Mouse (Mus musculus) adrenal gland, postnatal 36 days (tissue): ENCODE measurements around the gene Obox2. TPM values are rescaled to one million over a fixed set of nuclear protein-coding genes. Genes with fewer than 3 reads are reported as not detected.
"Not testable (repeated sequence)": the region's sequence is repeated elsewhere in the genome, so short reads cannot be mapped to it uniquely, and the experiment has no call there.

ENCODE experiments used
- DNase-seq, 2 experiments: peaks; one replicate each; pipeline ENCODE4 v3.0.0; 2021; ENCODE audit warnings: mixed read lengths in 1 of 2
- long read RNA-seq, 2 experiments: library from polyadenylated mRNA; stranded (forward); transcript quantifications; one replicate each; pipeline ENCODE4 v2.0.0; 2021; ENCODE audit warnings: borderline sequencing depth in 2 of 2
- total RNA-seq, 2 experiments: library from RNA; stranded (reverse); gene quantifications; 2 replicates each; pipeline ENCODE4 v1.2.3; 2021

Obox2 gene
- total RNA-seq, result not detected
- long read RNA-seq, experiment 1, result 0 reads
- long read RNA-seq, experiment 2, result 0 reads

- not testable (repeated sequence) for DNase-seq
Measured at GRCm38 (mm10) chr7:15388421-15388998, at the start of gene Obox2, which contains the start of gene Obox1. Obox2 (plus strand) TSS chr7:15388721. Obox1 (plus strand) TSS chr7:15388948.

- not testable (repeated sequence) for DNase-seq
Measured at GRCm38 (mm10) chr7:15399147-15399874, 10.8 kb downstream of the Obox2 start.

- DNase-seq, result not testable (repeated sequence)
Measured at GRCm38 (mm10) chr7:15406816-15407215, 18.3 kb downstream of the Obox2 start.

- not testable (repeated sequence) for DNase-seq
Measured at GRCm38 (mm10) chr7:15418046-15418445, 29.5 kb downstream of the Obox2 start.

- not testable (repeated sequence) for DNase-seq
Measured at GRCm38 (mm10) chr7:15425537-15425936, 37.0 kb downstream of the Obox2 start.

Other genes starting within 250 kb of the Obox2 start
- not detected for gene Obox1, start 227 bp downstream of the Obox2 start, total RNA-seq